Mouse (Mus musculus) urinary bladder, adult 2 months (tissue): ENCODE data around the gene Actn4. TPM values are rescaled to one million over a fixed set of nuclear protein-coding genes. Genes with fewer than 3 reads are reported as not detected.

Source experiments
- DNase-seq: peaks from one replicate; pipeline ENCODE4 v3.0.0; 2022; ENCODE audit warnings: low spot score
- polyA plus RNA-seq: library from polyadenylated mRNA; depleted of rRNA; stranded (reverse); fragments of >200 nt; gene quantifications from 2 replicates; pipeline ENCODE4 v1.2.3, GENCODE M21; 2012; rRNA removed

Gene Actn4
- polyA plus RNA-seq, 1 experiment = 285 TPM

DNA sequence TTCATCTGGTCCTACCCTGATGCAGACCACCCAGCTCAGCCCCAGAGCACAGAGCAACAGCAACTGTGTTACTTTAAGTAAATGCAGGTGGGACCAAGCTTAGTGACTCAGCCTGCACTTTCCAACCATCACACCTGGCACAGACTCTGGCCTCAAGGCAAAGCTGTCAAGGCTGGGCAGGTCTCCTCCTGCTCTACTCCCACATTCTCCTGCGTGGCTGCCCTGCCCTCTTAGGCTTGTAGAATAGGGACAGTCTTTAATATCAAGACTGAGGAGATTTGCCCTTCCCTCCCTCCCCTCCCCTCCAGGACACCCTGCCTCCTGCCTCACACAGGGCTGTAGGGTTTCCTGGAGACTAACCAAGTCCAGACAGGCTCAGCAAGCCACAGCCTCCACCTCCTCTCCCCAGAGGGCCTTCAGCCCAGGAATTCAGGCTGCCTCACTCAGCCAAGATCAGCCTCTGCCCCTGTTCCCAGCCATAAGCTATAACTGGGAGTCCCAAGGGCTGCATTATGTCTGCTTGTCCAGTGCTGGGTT lies 112.4 kb downstream of the Actn4 start:
- peak; percentile 40 for DNase-seq

DNA sequence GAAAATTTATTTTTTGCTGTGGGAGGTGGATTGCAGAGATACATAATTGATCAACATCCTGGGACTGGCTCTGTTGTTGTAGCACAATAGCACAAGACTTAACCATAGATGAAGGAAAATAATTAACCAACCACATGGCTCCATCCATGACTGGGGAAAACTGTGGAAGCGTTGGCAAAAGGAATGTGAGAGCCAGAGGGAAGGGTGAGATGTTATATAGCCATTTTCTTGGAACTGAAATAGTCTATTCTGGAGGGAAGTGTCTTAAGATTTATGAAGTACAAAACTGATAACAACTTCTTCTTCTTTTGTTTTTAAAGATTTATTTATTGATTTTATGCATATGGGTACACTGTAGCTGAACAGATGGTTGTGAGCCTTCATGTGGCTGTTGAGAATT lies 114.9 kb downstream of the Actn4 start:
- no peak for DNase-seq

Other genes starting within 250 kb of the Actn4 start
- gene Fbxo17, start 245.5 kb downstream of the Actn4 start, polyA plus RNA-seq = 6.1 and 6.8 TPM in 2 replicates
- 53.5 and 59.2 TPM in 2 replicates for gene Mrps12, start 220.5 kb downstream of the Actn4 start, polyA plus RNA-seq
- 9.9 and 10.6 TPM in 2 replicates for gene Sars2, start 220.3 kb downstream of the Actn4 start, polyA plus RNA-seq
- gene Ccer2, start 206.2 kb downstream of the Actn4 start, polyA plus RNA-seq = 0.06 TPM in 1 of 2 replicates, not detected in the other
- 84.7 and 100 TPM in 2 replicates for gene Sirt2, start 195.6 kb downstream of the Actn4 start, polyA plus RNA-seq
- 16.4 and 18.6 TPM in 2 replicates for gene Nfkbib, start 194.8 kb downstream of the Actn4 start, polyA plus RNA-seq
- 2.6 and 4.1 TPM in 2 replicates for gene Rinl, start 173.4 kb downstream of the Actn4 start, polyA plus RNA-seq
- 325 and 346 TPM in 2 replicates for gene Hnrnpl, start 153.8 kb downstream of the Actn4 start, polyA plus RNA-seq
- 246 and 303 TPM in 2 replicates for gene Ech1, start 137.1 kb downstream of the Actn4 start, polyA plus RNA-seq
- 29.4 and 39.9 TPM in 2 replicates for gene Lgals4, start 128.5 kb downstream of the Actn4 start, polyA plus RNA-seq
- gene Lgals7, start 98.5 kb downstream of the Actn4 start, polyA plus RNA-seq = 1.3 and 3.6 TPM in 2 replicates
- 0.66 and 0.73 TPM in 2 replicates for gene Capn12, start 80.9 kb downstream of the Actn4 start, polyA plus RNA-seq
- 368 and 380 TPM in 2 replicates for gene Eif3k, start 19.5 kb upstream of the Actn4 start, polyA plus RNA-seq
- 3.6 and 3.8 TPM in 2 replicates for gene Map4k1, start 19.7 kb upstream of the Actn4 start, polyA plus RNA-seq
- gene Ryr1, start 162.8 kb upstream of the Actn4 start, polyA plus RNA-seq = 0.15 and 0.21 TPM in 2 replicates
- 5.6 and 6.7 TPM in 2 replicates for gene Rasgrp4, start 172.5 kb upstream of the Actn4 start, polyA plus RNA-seq
- gene Fam98c, start 193.9 kb upstream of the Actn4 start, polyA plus RNA-seq = 40.5 and 52.7 TPM in 2 replicates
- gene Ggn, start 207.9 kb upstream of the Actn4 start, polyA plus RNA-seq = 0.69 and 1.1 TPM in 2 replicates
- 15.6 and 18.4 TPM in 2 replicates for gene Spred3, start 208.1 kb upstream of the Actn4 start, polyA plus RNA-seq
- 171 and 187 TPM in 2 replicates for gene Psmd8, start 218.4 kb upstream of the Actn4 start, polyA plus RNA-seq